Mouse (Mus musculus): ENCODE measurements around the gene Fkrp.

Gene Fkrp

DNA sequence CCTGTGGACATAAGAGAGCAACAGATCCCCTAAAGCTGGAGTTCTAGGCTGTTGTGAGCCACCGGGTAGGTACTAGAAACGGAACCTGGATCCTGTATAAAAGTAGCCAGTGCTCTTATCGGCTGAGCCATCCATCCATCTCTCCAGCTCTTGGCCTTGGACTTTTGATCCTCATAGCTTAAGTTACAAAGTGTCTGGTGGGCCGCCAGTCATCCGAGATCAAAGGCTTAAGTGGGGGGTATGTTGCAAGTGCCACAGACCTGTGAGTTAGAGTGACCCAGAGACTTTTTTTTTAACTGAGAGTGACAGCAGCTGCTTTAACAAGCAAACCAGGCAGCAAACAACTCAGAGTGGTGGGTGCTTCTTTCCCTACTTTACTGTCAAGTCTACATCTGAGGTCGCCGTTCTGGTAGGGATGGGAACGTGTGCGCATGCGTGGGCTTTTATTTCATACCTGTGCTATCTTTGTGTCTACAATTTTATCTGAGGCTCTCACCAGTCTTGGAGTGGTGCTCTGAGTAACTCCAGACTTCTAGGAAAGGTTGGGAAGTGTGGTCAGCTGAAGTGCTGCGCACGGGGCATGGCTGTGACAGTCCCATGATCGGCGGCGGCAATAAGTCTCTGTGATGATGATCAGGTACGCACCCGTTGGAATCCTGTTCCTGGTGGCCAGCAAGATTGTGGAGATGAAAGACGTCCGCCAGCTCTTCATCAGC, 23.4 kb downstream of the Fkrp start:
- DNase-seq (ENCODE audit: inconsistent ontology term), result no peak

DNA sequence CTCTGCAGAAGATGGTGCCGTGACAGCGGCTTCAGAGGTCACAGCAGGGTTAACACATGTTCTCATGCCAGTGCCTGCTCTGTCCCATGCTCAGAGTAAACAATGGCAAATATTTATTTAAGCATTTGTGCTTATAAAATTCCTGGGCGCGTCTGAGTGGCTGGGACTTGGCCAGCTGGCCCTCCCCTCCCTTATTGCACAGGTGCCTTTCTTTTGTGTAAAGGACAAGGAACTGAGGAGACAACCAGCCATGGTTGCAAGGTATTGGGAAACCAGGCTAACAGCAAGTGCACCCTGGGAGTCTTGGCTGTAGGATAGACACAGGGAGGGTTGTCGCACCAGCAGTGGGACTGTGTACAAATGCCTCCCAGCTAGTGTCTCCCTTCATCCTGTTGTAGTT, 24.2 kb downstream of the Fkrp start:
- no peak for DNase-seq (ENCODE audit: inconsistent ontology term)

DNA sequence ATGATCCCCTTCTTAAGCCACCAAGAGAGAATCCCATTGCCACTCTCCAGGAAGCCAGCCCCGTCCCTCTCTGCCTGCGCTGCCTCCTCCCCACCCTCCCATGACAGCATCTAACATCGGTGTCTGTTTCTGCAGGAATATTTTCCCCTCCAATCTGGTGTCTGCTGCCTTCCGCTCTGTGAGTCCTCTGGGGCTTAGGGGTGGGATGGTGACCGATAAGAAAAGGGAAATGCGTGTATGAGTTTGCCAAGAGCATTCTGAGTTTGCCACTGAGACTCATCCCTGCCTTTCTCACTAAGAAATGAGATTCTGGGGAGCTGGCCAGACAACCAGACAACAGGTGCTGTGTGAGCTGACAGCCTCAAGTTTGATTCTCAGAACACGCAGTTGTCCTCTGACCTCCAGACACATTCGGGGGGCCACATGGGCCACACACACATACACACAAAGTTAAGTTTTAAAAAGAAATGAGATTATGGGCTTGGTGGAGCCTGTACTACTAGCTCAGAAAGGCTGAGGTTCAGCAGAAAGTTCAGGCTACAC, 30.9 kb downstream of the Fkrp start:
- DNase-seq (ENCODE audit: inconsistent ontology term), result no peak

DNA sequence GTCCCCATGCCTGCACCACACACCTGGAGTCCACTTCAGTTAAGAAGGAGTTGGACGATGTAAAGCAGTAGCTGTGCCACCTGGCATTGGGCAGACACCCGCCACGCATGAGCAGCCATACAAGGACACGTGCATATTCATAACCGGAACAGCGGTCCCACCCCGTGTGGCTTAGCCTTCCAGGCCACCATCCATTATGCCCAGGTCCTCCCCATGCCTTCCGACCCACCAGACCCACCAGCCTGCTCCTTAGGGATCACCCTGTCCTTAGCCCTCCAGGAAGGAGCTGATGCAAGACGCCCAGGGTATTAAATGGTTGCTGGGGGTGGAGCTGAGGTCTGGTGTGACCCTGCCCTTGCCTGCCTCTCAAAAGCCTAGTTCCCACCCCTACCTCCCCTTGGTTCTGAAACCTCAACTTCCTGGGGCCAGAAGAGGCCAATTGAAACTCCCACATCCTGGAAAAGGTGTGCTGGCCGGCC, 32.0 kb downstream of the Fkrp start:
- DNase-seq (ENCODE audit: inconsistent ontology term), result no peak

DNA sequence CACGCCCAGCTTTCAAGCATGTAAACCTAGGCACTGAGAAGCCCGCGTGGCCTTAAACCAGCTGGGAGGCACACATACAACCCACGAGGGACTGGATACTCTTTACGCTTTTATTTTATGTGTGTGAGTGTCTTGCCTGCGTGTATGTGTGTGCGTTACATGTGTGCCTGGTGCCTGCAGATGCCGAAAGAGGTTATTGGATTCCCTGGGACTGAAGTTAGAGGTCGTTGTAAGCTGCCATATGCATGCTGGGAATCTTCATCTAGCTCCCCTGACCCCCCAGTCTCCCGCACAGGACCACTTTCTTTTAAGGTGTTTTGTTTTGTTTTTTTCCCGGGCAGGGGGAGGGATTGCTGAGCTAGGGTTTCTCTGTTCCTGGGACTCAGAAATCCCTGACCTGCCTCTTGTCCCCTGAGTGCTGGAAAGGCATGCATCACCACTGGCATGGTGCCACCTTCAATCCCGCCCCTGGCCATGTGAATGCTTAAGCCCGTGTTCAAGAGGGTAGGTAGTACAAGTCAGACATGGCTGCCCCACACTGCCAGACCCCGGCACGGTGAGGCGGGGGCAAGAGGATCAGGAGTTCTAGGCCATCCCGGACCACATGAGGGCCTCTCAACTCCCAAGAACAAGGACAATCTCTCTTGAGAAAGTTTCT, 32.6 kb downstream of the Fkrp start:
- peak; percentile 29 for DNase-seq (ENCODE audit: inconsistent ontology term)

DNA sequence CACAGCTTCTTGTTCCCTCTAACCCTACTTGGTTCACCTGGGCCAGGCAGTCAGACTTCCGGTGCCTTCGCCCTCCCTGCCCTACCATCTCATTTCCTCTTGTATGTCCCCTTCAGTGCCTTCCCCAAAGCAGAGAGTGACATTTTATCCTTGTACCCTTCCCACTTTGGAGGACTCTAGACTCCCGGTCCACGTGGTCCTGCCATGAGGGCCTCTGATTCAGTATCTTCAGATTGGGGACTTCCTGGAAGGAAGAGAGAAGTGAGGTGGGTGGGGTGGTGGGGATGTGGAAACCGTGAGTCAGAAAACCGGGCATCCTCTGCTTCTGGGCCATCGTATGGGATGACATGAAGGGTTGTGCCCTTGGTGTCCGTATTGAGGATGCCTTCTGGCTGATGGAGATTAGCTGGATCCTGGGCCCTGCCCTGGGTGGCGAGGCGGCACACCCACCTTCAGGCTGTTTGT, 33.3 kb downstream of the Fkrp start:
- no peak for DNase-seq (ENCODE audit: inconsistent ontology term)

DNA sequence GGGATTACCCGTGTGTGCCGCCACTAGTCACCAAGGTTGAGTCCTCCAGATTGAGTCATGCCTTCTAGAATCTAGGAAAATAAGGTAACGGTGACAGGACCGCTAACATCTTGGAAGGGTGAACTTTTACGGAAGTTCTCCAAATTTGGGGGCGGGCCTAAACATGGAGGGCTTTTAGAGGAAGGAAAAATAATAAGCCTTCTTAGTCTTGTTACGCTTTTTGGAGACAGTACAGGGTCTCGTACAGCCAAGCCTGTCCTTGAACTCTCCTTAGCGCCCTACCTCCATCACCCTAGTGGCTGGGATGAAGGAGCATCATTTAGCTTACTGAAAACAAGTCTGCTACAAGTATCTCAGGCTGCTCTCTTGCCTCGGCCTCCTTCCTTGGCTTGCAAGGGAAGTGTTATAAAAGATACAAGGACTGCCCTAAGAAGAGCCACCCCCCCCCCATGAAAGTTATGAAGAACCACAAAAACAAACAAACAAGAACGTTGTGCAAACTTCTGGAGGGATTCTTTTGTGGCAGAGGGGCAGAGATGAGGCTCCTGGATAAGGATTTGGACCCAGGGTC, 33.9 kb downstream of the Fkrp start:
- DNase-seq (ENCODE audit: inconsistent ontology term), result no peak

DNA sequence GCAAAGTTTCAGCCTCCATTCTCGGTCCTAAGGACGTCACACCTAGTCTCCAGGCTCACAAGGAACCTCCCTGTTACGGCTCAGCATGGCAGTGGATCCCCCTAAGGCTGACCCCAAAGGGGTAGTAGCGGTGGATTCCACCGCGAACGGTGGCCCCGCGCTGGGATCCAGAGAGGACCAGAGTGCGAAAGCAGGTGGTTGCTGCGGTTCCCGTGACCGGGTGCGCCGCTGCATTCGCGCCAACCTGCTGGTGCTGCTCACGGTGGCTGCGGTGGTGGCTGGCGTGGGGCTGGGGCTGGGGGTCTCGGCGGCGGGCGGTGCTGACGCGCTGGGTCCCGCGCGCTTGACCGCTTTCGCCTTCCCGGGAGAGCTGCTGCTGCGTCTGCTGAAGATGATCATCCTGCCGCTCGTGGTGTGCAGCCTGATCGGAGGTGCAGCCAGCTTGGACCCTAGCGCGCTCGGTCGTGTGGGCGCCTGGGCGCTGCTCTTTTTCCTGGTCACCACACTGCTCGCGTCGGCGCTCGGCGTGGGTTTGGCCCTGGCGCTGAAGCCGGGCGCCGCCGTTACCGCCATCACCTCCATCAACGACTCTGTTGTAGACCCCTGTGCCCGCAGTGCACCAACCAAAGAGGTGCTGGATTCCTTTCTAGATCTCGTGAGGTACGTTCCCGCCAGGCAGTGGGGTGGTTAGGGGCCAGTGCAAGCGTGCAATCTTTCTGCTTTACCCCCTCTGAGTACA, 34.5 kb downstream of the Fkrp start:
- DNase-seq (ENCODE audit: inconsistent ontology term), result peak; percentile 49

DNA sequence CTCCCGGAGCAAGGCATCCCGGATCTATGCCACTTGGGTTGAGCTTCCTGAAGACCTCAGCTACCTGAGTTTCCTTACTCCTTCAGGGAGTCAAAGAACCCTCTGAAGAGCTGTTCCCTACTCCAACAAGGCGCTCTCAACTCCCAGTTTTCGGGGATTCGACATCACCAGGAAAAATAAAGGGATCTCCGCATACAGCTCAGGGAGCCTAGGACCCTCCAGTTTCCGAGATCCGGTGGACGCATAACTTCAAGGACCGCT, 35.0 kb downstream of the Fkrp start:
- no peak for DNase-seq (ENCODE audit: inconsistent ontology term)

DNA sequence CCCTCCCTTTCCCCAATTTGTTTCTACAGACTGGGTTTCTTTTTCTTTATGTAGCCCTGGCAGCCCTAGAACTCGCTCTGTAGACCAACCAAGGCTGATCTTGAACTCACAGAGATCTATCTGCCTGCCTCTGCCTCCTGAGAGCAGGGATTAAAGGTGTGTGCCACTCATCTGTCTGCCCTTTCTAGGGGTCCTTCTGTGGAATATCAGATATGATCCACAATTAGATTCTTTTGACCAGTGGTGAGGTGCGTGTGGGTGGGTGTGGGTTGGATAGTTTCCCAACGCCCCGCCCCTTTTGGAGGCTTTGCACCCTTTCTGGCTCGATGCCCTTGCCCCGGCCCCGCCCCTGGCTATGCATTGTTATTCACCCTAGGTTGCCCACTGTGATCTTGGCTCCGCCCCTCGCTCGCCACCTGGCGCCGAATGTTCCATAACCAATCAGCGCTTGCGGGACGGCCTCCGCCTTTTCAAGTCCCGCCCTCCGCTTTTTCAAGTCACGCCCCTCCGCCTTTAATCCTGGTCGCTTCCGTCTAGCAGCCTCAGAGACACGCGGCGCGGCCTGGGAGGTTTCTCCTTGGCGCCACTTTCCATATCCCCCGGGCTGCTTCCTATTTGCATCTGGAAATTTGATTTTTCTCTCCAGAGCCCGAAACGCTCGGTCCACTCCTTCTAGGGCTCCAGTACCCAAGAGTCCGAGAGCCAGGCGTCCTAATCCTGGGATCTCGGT, 35.5 kb downstream of the Fkrp start, which contains the start of gene Slc1a5:
Slc1a5 (plus strand) TSS at position 516 of the 730 bp plus-strand sequence.
- peak; percentile 88 for DNase-seq (ENCODE audit: inconsistent ontology term)

DNA sequence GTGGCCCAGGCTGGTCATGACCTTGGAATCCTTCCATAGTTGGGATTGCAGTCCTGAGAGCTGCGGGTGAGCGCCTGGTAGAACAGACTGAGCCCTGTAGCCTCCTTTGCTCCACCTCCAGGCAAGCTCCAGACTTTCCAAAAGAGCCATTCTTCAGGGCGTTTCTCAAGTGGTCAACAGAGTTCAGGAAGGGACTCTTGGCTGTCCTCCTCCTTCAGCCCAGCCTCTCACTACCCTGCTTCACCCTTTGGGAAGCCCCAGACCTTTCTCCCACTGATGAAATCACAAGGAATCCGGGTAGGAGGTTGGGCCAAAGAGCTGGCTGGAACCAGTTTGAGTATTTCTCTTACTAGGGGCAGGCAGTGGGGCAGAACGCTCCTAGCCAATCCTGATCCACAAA, 36.5 kb downstream of the Fkrp start:
- DNase-seq (ENCODE audit: inconsistent ontology term), result no peak

DNA sequence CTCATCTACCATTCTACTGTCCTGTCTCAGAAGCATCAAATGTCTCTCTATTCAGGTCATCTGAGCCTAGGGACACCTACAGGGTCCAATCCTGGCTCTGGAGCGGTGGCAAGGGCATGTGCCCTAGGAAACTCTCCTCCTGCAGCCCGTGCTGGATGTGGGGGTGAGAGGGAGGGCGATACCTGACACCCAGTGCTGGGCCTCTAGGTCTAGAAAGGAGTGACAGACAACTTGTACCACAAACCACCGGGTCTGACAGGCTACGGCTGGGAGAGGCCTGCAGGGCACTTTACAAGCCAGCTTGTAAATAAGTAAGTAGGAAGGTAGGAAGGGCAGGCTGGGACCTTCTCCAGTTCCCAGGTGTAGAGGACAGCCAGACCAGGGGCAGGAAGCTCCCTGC, 40.6 kb downstream of the Fkrp start:
- no peak for DNase-seq (ENCODE audit: inconsistent ontology term)

DNA sequence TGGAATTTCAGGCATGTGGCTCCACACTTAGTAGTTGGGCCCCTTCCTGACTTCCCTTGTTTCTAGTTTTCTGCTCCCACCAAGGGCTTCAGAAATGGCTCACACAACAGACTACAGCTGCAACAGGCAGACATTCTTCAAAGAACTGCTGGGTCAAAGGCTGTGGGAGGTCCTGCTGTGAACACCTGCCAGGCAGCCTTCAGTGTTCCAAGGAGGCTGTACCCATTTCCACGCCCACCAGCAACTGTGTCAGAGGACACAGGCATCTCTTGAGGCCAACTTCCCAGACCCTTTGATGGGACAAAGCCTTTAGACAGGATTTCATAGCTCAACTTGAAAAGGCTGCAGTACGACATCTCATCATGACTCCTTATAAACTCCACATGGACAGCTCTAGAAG, 50.1 kb downstream of the Fkrp start:
- DNase-seq (ENCODE audit: inconsistent ontology term), result peak; percentile 12

DNA sequence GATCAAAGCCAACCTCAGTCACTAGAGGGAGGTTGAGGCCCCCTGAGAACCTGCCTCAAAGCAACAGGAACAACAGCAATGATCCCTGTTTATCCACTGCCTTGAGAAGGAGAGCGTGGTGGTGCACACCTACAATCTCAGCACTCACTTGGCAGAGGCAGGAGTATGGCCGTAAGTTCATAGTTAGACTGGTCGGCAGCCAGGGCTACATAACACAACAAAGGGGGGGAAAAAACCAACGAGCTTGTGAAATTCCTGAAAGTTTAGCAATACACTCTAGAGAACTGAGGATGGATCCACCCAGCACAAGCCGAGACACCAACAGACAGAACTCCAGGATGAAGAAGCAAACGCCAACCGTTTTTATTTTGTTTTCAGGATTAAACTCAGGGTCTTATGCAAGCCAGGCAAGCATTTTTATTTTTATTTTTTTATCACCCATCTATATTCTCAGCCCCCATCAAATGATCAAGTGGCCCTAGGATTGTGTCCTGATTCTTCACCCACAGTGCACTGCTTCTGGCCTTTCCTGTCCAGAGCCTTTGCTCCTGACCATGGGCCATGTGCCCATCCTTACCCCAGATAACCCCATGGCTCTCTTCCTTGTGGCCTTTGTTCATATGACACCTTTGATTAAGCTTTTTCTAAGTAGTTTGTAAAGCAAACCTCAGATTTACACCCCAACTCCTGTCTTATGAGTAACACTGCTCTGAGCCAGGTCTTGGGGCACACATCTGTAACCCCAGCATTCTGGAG, 52.9 kb downstream of the Fkrp start:
- DNase-seq (ENCODE audit: inconsistent ontology term), result no peak

DNA sequence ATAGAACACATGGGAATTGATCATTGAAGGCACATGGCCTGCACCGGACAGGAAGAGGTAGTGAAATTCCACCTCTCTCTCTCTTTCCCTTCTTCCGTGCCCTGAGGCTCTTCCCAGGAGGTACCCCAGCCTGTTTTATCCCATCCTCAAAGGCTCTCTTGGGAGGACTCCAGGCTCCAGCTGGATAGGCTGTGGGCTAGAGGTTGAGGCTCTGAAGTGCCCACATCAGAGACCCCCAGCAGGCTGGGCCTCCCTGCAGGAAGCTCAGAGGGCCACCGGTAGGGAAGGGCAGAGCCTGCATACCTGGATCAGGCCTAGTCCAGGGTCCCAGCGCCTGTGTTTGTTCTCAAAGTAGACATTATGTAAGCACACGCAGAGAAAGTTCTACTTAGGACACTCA, 54.9 kb downstream of the Fkrp start:
- DNase-seq (ENCODE audit: inconsistent ontology term), result no peak

DNA sequence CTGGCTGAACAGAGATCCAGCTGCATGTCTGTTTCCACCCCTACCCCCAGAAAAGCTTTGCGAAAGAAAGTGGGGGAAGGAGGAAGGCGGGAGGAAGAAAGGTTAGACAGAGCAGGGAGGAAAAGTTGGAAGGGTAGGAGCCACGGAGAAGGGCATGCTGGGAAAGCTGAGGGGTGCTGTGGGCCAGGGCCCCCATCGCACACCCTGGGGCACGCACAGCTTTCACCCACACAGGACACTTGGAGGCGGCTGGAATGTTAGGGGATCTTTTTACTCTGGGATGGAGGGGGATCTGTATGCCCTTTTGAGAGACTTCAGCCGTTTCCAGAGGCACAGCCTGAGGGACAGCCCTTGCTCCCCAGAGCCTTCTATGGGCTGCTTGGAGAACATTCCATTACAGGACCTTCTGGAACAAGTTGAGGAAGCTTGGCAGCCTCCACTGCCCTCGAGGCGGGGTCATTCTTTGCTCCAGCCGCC, 55.5 kb downstream of the Fkrp start:
- DNase-seq (ENCODE audit: inconsistent ontology term), result peak; percentile 11

DNA sequence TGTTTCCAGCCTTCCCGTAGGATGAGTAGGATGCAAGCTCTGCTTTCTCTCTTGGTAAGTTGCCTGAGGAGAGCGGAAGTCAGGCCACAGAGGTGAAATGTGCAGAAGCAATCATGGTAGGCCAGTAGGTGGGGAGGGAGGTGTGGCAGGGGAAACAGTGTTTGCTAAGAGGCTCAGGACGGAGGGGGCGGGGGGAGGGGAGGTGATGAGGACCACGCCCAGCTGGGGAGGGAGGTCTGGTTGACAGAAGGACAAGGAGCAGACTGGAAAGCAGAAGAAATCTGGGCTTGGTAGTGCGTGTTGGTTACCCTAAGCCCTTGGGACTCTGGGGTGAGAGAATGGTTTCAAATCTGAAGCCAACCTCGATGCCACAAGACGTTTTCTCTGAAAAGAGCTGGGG, 56.2 kb downstream of the Fkrp start:
- no peak for DNase-seq (ENCODE audit: inconsistent ontology term)

All from Muller cell, postnatal 12 days (primary cell).